In genomic region chrX:136238118-136238517, GRCm38 (mm10) we compare ENCODE assay signal across 8 mouse cellular contexts. TPM values are rescaled to one million over a fixed set of nuclear protein-coding genes. Genes with fewer than 3 reads are reported as not detected.
DNase-seq lines count a peak whose midpoint lies in the region; ATAC-seq and TF ChIP-seq lines count a peak whose summit lies in the region.
"Had no signal": no experiment of that assay in that cellular context is flagged by ENCODE, and none has a peak within 500 bp of the region (broad histone marks: within the 10 kb centered on the region; RNA-seq: fewer than 3 reads in every experiment).

No protein-coding gene starts in this region.

- 54% methylated on average over 3 of the region's 3 CpGs for WGBS in hindbrain, postnatal 0 days
- WGBS in hindbrain, embryonic 12.5 days, result 56% methylated on average over 3 of the region's 3 CpGs

- H3K9ac ChIP-seq in hindbrain, postnatal 0 days (replicated peaks; ENCODE audit: low read length), result no peak overlapping the region
- no peak overlapping the region for H3K9ac ChIP-seq in hindbrain, embryonic 12.5 days
- H3K9ac ChIP-seq: embryonic facial prominence, embryonic 12.5 days had no signal

- H3K4me1 ChIP-seq in hindbrain, postnatal 0 days (ENCODE audit: insufficient read depth, low read length), result no peaks in the 10 kb centered on the region
- H3K4me1 ChIP-seq in hindbrain, embryonic 12.5 days, result no peaks in the 10 kb centered on the region
- H3K4me1 ChIP-seq: embryonic facial prominence, embryonic 12.5 days had no signal

- peak; percentile 74 for DNase-seq in hindbrain, postnatal 0 days (ENCODE audit: low spot score)
- DNase-seq in urinary bladder, postnatal 25 days (ENCODE audit: low spot score), result peak; percentile 23
- DNase-seq in urinary bladder, postnatal 4 days (ENCODE audit: low spot score in 2 of 2), result no peak
- DNase-seq in cerebellum, adult 9-11 months, result peak; percentile 12
- DNase-seq in layer of hippocampus, postnatal 10 days (ENCODE audit: low spot score in 2 of 2), result peak; percentile 43 to 55
- peak; percentile 61 for DNase-seq in thymus, postnatal 4 days

- H3K9me3 ChIP-seq in hindbrain, postnatal 0 days (ENCODE audit: low read length), result no peaks in the 10 kb centered on the region
- no peaks in the 10 kb centered on the region for H3K9me3 ChIP-seq in hindbrain, embryonic 12.5 days (replicated peaks)
- H3K9me3 ChIP-seq: embryonic facial prominence, embryonic 12.5 days had no signal

- H3K36me3 ChIP-seq in hindbrain, postnatal 0 days (ENCODE audit: insufficient read depth, low read length), result no peaks in the 10 kb centered on the region
- H3K36me3 ChIP-seq in hindbrain, embryonic 12.5 days, result no peaks in the 10 kb centered on the region
- H3K36me3 ChIP-seq: embryonic facial prominence, embryonic 12.5 days had no signal

- H3K27me3 ChIP-seq in hindbrain, postnatal 0 days (ENCODE audit: insufficient read depth, low read length), result no peaks in the 10 kb centered on the region
- H3K27me3 ChIP-seq in hindbrain, embryonic 12.5 days, result no peaks in the 10 kb centered on the region
- H3K27me3 ChIP-seq: embryonic facial prominence, embryonic 12.5 days had no signal

- no peak for ATAC-seq in hindbrain, postnatal 0 days
- no peak for ATAC-seq in hindbrain, embryonic 12.5 days (ENCODE audit: low FRiP score)

- no peak overlapping the region for H3K4me3 ChIP-seq in hindbrain, postnatal 0 days (ENCODE audit: low read length)
- no peak overlapping the region for H3K4me3 ChIP-seq in hindbrain, embryonic 12.5 days
- H3K4me3 ChIP-seq: embryonic facial prominence, embryonic 12.5 days had no signal

- no peak overlapping the region for H3K27ac ChIP-seq in hindbrain, postnatal 0 days
- H3K27ac ChIP-seq in hindbrain, embryonic 12.5 days, result no peak overlapping the region
- H3K27ac ChIP-seq: embryonic facial prominence, embryonic 12.5 days had no signal

- H3K4me2 ChIP-seq in hindbrain, postnatal 0 days (ENCODE audit: low read depth, low read length), result no peak overlapping the region
- H3K4me2 ChIP-seq in hindbrain, embryonic 12.5 days (replicated peaks), result no peak overlapping the region
- H3K4me2 ChIP-seq: embryonic facial prominence, embryonic 12.5 days had no signal

- TF ChIP-seq CTCF in hindbrain, postnatal 0 days (IDR thresholded peaks at IDR 0.05; ENCODE audit: low read depth), result peak; percentile 61

RNA-seq across cellular contexts. Expression of gene Tceal9, which starts 6.8 kb away (rescaled TPM):
- 89.2 and 100 TPM in 2 replicates for total RNA-seq in hindbrain, postnatal 0 days (2014; rRNA removed)
- 257 and 262 TPM in 2 replicates for polyA plus RNA-seq in hindbrain, postnatal 0 days (2015; fragmentation: Nextera tagmentation; extraction: Ambion mirVana)
- 411 and 443 TPM in 2 replicates for polyA plus RNA-seq in hindbrain, embryonic 12.5 days (2016; fragmentation: Nextera tagmentation; extraction: Ambion mirVana)
- total RNA-seq in layer of hippocampus, postnatal 10 days (2021), result 10 to 100 TPM; 89.6 to 99.8 TPM

RNA-seq across cellular contexts. Expression of gene Bex1, which starts 22.8 kb away (rescaled TPM):
- total RNA-seq in hindbrain, postnatal 0 days (2014; rRNA removed), result 38.9 and 58.8 TPM in 2 replicates
- polyA plus RNA-seq in hindbrain, postnatal 0 days (2015; fragmentation: Nextera tagmentation; extraction: Ambion mirVana), result 272 and 279 TPM in 2 replicates
- 100 TPM in 2 replicates for polyA plus RNA-seq in hindbrain, embryonic 12.5 days (2016; fragmentation: Nextera tagmentation; extraction: Ambion mirVana)
- 100 to 1,000 TPM; 138 to 153 TPM for total RNA-seq in layer of hippocampus, postnatal 10 days (2021)

RNA-seq across cellular contexts. Expression of gene Tceal7, which starts 23.5 kb away (rescaled TPM):
- 0.86 and 2.4 TPM in 2 replicates for total RNA-seq in hindbrain, postnatal 0 days (2014; rRNA removed)
- 3.5 and 4.1 TPM in 2 replicates for polyA plus RNA-seq in hindbrain, postnatal 0 days (2015; fragmentation: Nextera tagmentation; extraction: Ambion mirVana)
- polyA plus RNA-seq in hindbrain, embryonic 12.5 days (2016; fragmentation: Nextera tagmentation; extraction: Ambion mirVana), result 2.1 and 7.2 TPM in 2 replicates
- 1 to 10 TPM; 3.2 to 3.9 TPM for total RNA-seq in layer of hippocampus, postnatal 10 days (2021)

RNA-seq across cellular contexts. Expression of gene Bex3, which starts 31.9 kb away (rescaled TPM):
- 263 and 314 TPM in 2 replicates for total RNA-seq in hindbrain, postnatal 0 days (2014; rRNA removed)
- 900 and 904 TPM in 2 replicates for polyA plus RNA-seq in hindbrain, postnatal 0 days (2015; fragmentation: Nextera tagmentation; extraction: Ambion mirVana)
- polyA plus RNA-seq in hindbrain, embryonic 12.5 days (2016; fragmentation: Nextera tagmentation; extraction: Ambion mirVana), result 656 and 680 TPM in 2 replicates
- total RNA-seq in layer of hippocampus, postnatal 10 days (2021), result 100 to 1,000 TPM; 396 to 461 TPM

RNA-seq across cellular contexts. Expression of gene Tceal5, which starts 34.4 kb away (rescaled TPM):
- 3.9 and 4.3 TPM in 2 replicates for total RNA-seq in hindbrain, postnatal 0 days (2014; rRNA removed)
- polyA plus RNA-seq in hindbrain, postnatal 0 days (2015; fragmentation: Nextera tagmentation; extraction: Ambion mirVana), result 45.2 and 45.8 TPM in 2 replicates
- polyA plus RNA-seq in hindbrain, embryonic 12.5 days (2016; fragmentation: Nextera tagmentation; extraction: Ambion mirVana), result 13.9 and 16.1 TPM in 2 replicates
- 100 to 1,000 TPM; 105 to 125 TPM for total RNA-seq in layer of hippocampus, postnatal 10 days (2021)

Comparison
In these comparisons a context has a peak if more than half of its experiments do, and no peak if none do; other contexts are left out.
1. DNase-seq: peak in hindbrain, postnatal 0 days (single experiment), urinary bladder, postnatal 25 days (single experiment), cerebellum, adult 9-11 months (single experiment), layer of hippocampus, postnatal 10 days (2 of 2) and thymus, postnatal 4 days (single experiment); none in urinary bladder, postnatal 4 days (0 of 2).